Mouse (Mus musculus) testis, adult 10 weeks (tissue): Measurements from ENCODE around the gene Xkr7. TPM values are rescaled to one million over a fixed set of nuclear protein-coding genes. Genes with fewer than 3 reads are reported as not detected.

Source experiments
- polyA plus RNA-seq: library from polyadenylated mRNA; stranded (reverse); fragments of 350-450 nt; fragmentation: Illumina TruSeq; extraction: RNeasy Lipid Tissue Mini Kit (QIAGEN cat#74804); gene quantifications from one replicate; pipeline ENCODE4 v1.2.3, GENCODE M21; 2014; ENCODE audit warnings: low read depth, low replicate concordance

The Xkr7 gene
- not detected for polyA plus RNA-seq

DNA sequence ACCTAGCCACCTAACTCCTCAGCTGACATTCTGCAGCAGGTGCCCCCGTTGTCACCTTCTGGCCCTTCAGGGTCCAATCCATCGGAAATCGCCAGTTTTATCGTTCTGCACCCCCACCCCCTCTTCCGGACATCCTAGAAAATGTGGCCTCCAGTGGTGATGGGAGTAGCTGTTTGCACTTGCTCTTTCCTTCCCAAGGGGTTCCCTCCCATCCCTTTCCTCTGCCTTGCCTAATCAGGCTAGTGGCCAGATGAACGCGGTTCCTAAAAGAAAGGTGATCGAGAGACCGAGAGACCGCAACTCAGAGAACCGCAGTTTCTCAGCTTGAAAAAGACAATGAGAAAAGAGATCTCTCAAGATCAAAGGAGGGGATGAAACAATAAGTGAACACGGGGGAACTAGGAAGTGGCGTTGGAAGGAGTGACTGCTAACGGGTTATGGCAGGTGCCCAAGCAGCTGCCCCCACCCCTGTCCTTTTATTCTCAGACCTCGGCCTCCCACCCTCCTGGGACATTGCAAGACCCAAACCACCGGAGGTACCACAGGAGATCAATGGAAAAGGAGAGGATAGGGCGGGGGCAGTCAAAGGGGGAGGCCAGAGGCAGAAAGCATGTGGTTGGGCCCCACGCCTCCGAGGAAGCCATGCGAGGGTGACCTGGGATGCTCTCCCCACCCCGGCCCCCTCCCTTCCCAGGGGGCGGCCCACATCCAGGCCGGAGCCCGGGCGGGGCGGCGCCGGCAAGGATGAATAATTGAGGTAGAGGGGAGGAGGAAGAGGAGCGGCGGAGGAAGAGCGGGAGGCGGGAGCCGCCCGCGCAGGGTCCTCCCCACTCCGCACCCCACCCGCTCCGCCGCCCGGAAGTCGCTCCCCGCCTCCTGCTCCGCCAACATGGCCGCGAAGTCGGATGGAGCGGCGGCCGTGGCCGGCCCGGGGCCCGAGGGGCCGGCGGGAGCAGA is at the start of gene Xkr7:
TSS of gene Xkr7 (plus strand) at position 727 of the 957 bp plus-strand sequence.

GRCm38 (mm10) chr2:153014758-153015593 is 16.7 kb upstream of the Xkr7 start, which contains the start of gene Pdrg1:
Gene Pdrg1 (minus strand): TSS chr2:153015427.

GRCm38 (mm10) chr2:153065747-153066508 is 34.3 kb downstream of the Xkr7 start, which contains the start of gene Ccm2l:
Gene Ccm2l (plus strand): TSS chr2:153065955.

Other genes starting within 250 kb of the Xkr7 start
- 42.9 TPM for gene Bcl2l1, start 200.1 kb upstream of the Xkr7 start, polyA plus RNA-seq
- 63.4 TPM for gene Tpx2, start 183.9 kb upstream of the Xkr7 start, polyA plus RNA-seq
- gene Mylk2, start 120.5 kb upstream of the Xkr7 start, polyA plus RNA-seq = not detected
- gene Foxs1, start 98.6 kb upstream of the Xkr7 start, polyA plus RNA-seq = not detected
- 77.7 TPM for gene Dusp15, start 80.2 kb upstream of the Xkr7 start, polyA plus RNA-seq
- 20.4 TPM for gene Ttll9, start 69.4 kb upstream of the Xkr7 start, polyA plus RNA-seq
- 24.4 TPM for gene Pdrg1, start 16.4 kb upstream of the Xkr7 start, polyA plus RNA-seq
- 0.15 TPM for gene Ccm2l, start 34.1 kb downstream of the Xkr7 start, polyA plus RNA-seq
- not detected for gene Hck, start 76.6 kb downstream of the Xkr7 start, polyA plus RNA-seq
- gene Tm9sf4, start 129.5 kb downstream of the Xkr7 start, polyA plus RNA-seq = 22.3 TPM
- 0.27 TPM for gene Tspyl3, start 193.6 kb downstream of the Xkr7 start, polyA plus RNA-seq
- gene Plagl2, start 209.6 kb downstream of the Xkr7 start, polyA plus RNA-seq = 9.0 TPM
- 4.8 TPM for gene Pofut1, start 209.7 kb downstream of the Xkr7 start, polyA plus RNA-seq